Mouse (Mus musculus) liver, embryonic 13.5 days (tissue): ENCODE results near the gene Piga. TPM values are rescaled to one million over a fixed set of nuclear protein-coding genes. Genes with fewer than 3 reads are reported as not detected.

Experiments used
- polyA plus RNA-seq: library from polyadenylated mRNA; unstranded; fragments of >200 nt; fragmentation: Nextera tagmentation; extraction: Ambion mirVana; gene quantifications from 2 replicates; pipeline ENCODE4 v1.2.1, GENCODE M21; 2015

Piga gene
- polyA plus RNA-seq, 1 experiment from 2014 or later: 14.9 TPM

Other genes with a start within 250 kb of the Piga start
- 0.14 and 0.27 TPM in 2 replicates for gene Bmx, start 161.6 kb upstream of the Piga start, polyA plus RNA-seq
- gene Pir, start 150.4 kb upstream of the Piga start, polyA plus RNA-seq: 20.2 and 23.9 TPM in 2 replicates
- gene Vegfd, start 46.4 kb upstream of the Piga start, polyA plus RNA-seq: 0.66 and 0.97 TPM in 2 replicates
- gene Asb11, start 17.2 kb downstream of the Piga start, polyA plus RNA-seq: 0.09 and 0.17 TPM in 2 replicates
- gene Asb9, start 86.5 kb downstream of the Piga start, polyA plus RNA-seq: 0.12 TPM in 1 of 2 replicates, not detected in the other